Mouse (Mus musculus) G1E (cell line): ENCODE data around the gene Pnlip. TPM values are rescaled to one million over a fixed set of nuclear protein-coding genes. Genes with fewer than 3 reads are reported as not detected.

Source experiments
- ATAC-seq: 2 replicates; pipeline ENCODE4 v1.8.0; 2016; ENCODE audit warnings: mild to moderate bottlenecking; ENCODE audit not compliant: insufficient number of reproducible peaks, poor library complexity, low FRiP score, severe bottlenecking; ENCODE audit errors: extremely low read depth
- DNase-seq: peaks from one replicate; pipeline ENCODE4 v3.0.0; 2012; ENCODE audit warnings: low spot score
- H3K27me3 ChIP-seq: 2 replicates; pipeline ENCODE4 v1.6.1; 2012; ENCODE audit warnings: mild to moderate bottlenecking, low read length, inconsistent platforms; ENCODE audit not compliant: insufficient read depth
- H3K36me3 ChIP-seq: replicated peaks from 2 replicates; pipeline ENCODE3; 2012; ENCODE audit warnings: mild to moderate bottlenecking, inconsistent platforms
- H3K4me1 ChIP-seq: 2 replicates; pipeline ENCODE4 v1.6.1; 2012; ENCODE audit warnings: low read depth, low read length, inconsistent platforms, mixed read lengths; ENCODE audit not compliant: insufficient read depth
- H3K4me3 ChIP-seq: 2 replicates; pipeline ENCODE4 v1.5.1; 2012; ENCODE audit warnings: low read depth, mild to moderate bottlenecking, inconsistent platforms, low read length, moderate library complexity, mixed read lengths
- H3K9me3 ChIP-seq: replicated peaks from 2 replicates; pipeline ENCODE4 v1.6.1; 2012; ENCODE audit warnings: inconsistent platforms
- CTCF ChIP-seq: IDR thresholded peaks from 2 replicates; pipeline ENCODE4 v1.5.1; 2012; ENCODE audit warnings: low read depth, low read length, inconsistent platforms, mixed read lengths
- GATA1 ChIP-seq: IDR thresholded peaks from 2 replicates; pipeline ENCODE4 v1.6.1; 2012; ENCODE audit warnings: borderline replicate concordance, low read length, inconsistent platforms, mixed read lengths
- GATA2 ChIP-seq: IDR thresholded peaks from 2 replicates; pipeline ENCODE4 v1.6.1; 2012; ENCODE audit warnings: low read depth, low read length, inconsistent platforms, borderline replicate concordance
- POLR2AphosphoS5 ChIP-seq: IDR thresholded peaks from 2 replicates; pipeline ENCODE4 v1.6.1; 2012; ENCODE audit warnings: low read depth, low read length, inconsistent platforms; ENCODE audit not compliant: insufficient replicate concordance
- TAL1 ChIP-seq: conservative IDR thresholded peaks from 2 replicates; pipeline ENCODE4 v1.6.1; 2012; ENCODE audit warnings: low read depth, low read length, inconsistent platforms, mixed read lengths
- polyA plus RNA-seq: library from polyadenylated mRNA; stranded (reverse); fragments of >175 nt; gene quantifications from 2 replicates; pipeline ENCODE4 v1.2.3, GENCODE M21; 2012
- total RNA-seq, 2 experiments: library from RNA; stranded (forward) in 1 of 2; stranded (reverse) in 1 of 2; fragments of 200-1000 nt in 1 of 2; fragments of >200 nt in 1 of 2; fragmentation: Nextera tagmentation in 1 of 2; gene quantifications; 2 replicates each; pipeline ENCODE4 v1.2.3; 2014 to 2017

Pnlip gene
- total and polyA plus RNA-seq, 3 experiments: 0.27 TPM; not detected in 2

GRCm38 (mm10) chr19:58625254-58625947 is 26.9 kb upstream of the Pnlip start:
- no peaks in the 10 kb centered on the region for H3K36me3 ChIP-seq
- DNase-seq (no peak), ATAC-seq (no peak)
- TF ChIP-seq CTCF: no peak
- TF ChIP-seq POLR2AphosphoS5: no peak
- no peak for TF ChIP-seq GATA2
- TF ChIP-seq TAL1: no peak
- TF ChIP-seq GATA1: no peak
- no peaks in the 10 kb centered on the region for H3K27me3 ChIP-seq
- H3K9me3 ChIP-seq: peaks cover 8% of the 10 kb centered on the region
- no peak overlapping the region for H3K4me3 ChIP-seq
- no peaks in the 10 kb centered on the region for H3K4me1 ChIP-seq

- ATAC-seq (no peak), DNase-seq (no peak)
- peaks cover 3% of the 10 kb centered on the region; the same call in 1 of the 2 replicates for H3K9me3 ChIP-seq
- H3K36me3 ChIP-seq: no peaks in the 10 kb centered on the region
- no peak overlapping the region for H3K4me3 ChIP-seq
- TF ChIP-seq CTCF (no peak), GATA2 (no peak), TAL1 (no peak), POLR2AphosphoS5 (no peak), GATA1 (no peak)
- no peaks in the 10 kb centered on the region for H3K4me1 ChIP-seq
- no peaks in the 10 kb centered on the region for H3K27me3 ChIP-seq
These were observed 24.6 kb upstream of the Pnlip start for GRCm38 (mm10) chr19:58627406-58628337.

GRCm38 (mm10) chr19:58629351-58629773 is 22.9 kb upstream of the Pnlip start:
- no peak for TF ChIP-seq GATA1
- TF ChIP-seq POLR2AphosphoS5: no peak
- TF ChIP-seq CTCF: no peak
- Histone ChIP-seq H3K36me3 (no peaks in the 10 kb centered on the region), H3K4me1 (no peaks in the 10 kb centered on the region), H3K27me3 (no peaks in the 10 kb centered on the region), H3K9me3 (no peaks in the 10 kb centered on the region), H3K4me3 (no peak overlapping the region)
- no peak for ATAC-seq
- DNase-seq: no peak

GRCm38 (mm10) chr19:58650036-58650435 is 2.3 kb upstream of the Pnlip start:
- no peaks in the 10 kb centered on the region for H3K4me1 ChIP-seq
- TF ChIP-seq GATA2 (no peak), GATA1 (no peak), CTCF (no peak), TAL1 (no peak), POLR2AphosphoS5 (no peak)
- H3K36me3 ChIP-seq: no peaks in the 10 kb centered on the region
- no peak overlapping the region for H3K4me3 ChIP-seq
- DNase-seq: no peak
- peaks cover 17% of the 10 kb centered on the region for H3K9me3 ChIP-seq
- no peak for ATAC-seq
- H3K27me3 ChIP-seq: no peaks in the 10 kb centered on the region

- Histone ChIP-seq H3K4me3 (no peak overlapping the region), H3K9me3 (peaks cover 19% of the 10 kb centered on the region), H3K4me1 (no peaks in the 10 kb centered on the region), H3K27me3 (no peaks in the 10 kb centered on the region), H3K36me3 (no peaks in the 10 kb centered on the region)
- no peak for ATAC-seq
- TF ChIP-seq CTCF: no peak
- TF ChIP-seq TAL1: no peak
- TF ChIP-seq GATA2: no peak
- TF ChIP-seq GATA1: no peak
- no peak for DNase-seq
These were observed 9.8 kb downstream of the Pnlip start for GRCm38 (mm10) chr19:58662098-58662497.

- Histone ChIP-seq H3K9me3 (peaks cover 27% of the 10 kb centered on the region), H3K4me1 (no peaks in the 10 kb centered on the region), H3K36me3 (no peaks in the 10 kb centered on the region), H3K4me3 (no peak overlapping the region), H3K27me3 (no peaks in the 10 kb centered on the region)
- TF ChIP-seq TAL1: no peak
- TF ChIP-seq GATA1: no peak
- no peak for TF ChIP-seq POLR2AphosphoS5
- TF ChIP-seq CTCF: no peak
- no peak for TF ChIP-seq GATA2
- DNase-seq (no peak), ATAC-seq (no peak)
These were observed 11.0 kb downstream of the Pnlip start for GRCm38 (mm10) chr19:58663317-58663716.
